Mouse (Mus musculus) neural tube, embryonic 11.5 days (tissue): ENCODE measurements around the gene Tnnt3. TPM values are rescaled to one million over a fixed set of nuclear protein-coding genes. Genes with fewer than 3 reads are reported as not detected.

Source experiments
- ATAC-seq: fragments of 200-750 bp; cut with Nextera tagmentation; 2 replicates; pipeline ENCODE4 v1.8.0; 2017; ENCODE audit warnings: moderate number of reproducible peaks, mild to moderate bottlenecking, moderate TSS enrichment, moderate library complexity; ENCODE audit not compliant: insufficient read depth, low FRiP score, low TSS enrichment
- DNase-seq: peaks from one replicate; pipeline ENCODE4 v3.0.0-alpha.2; 2015; ENCODE audit warnings: low spot score
- H3K27ac ChIP-seq: fragments of 300-500 bp; sonication (generic); 2 replicates; pipeline ENCODE4 v1.5.1; 2014; ENCODE audit warnings: low read depth, mild to moderate bottlenecking, low read length
- H3K27me3 ChIP-seq: fragments of 300-500 bp; sonication (generic); 2 replicates; pipeline ENCODE4 v1.6.1; 2014; ENCODE audit warnings: mild to moderate bottlenecking, low read length, mixed read lengths; ENCODE audit not compliant: control insufficient read depth, insufficient read depth
- H3K36me3 ChIP-seq: fragments of 300-500 bp; sonication (generic); 2 replicates; pipeline ENCODE4 v1.6.1; 2014; ENCODE audit warnings: mild to moderate bottlenecking, low read length, moderate library complexity, mixed read lengths; ENCODE audit not compliant: control insufficient read depth, insufficient read depth
- H3K4me1 ChIP-seq: fragments of 300-500 bp; sonication (generic); 2 replicates; pipeline ENCODE4 v1.6.1; 2014; ENCODE audit warnings: low read length, mixed read lengths; ENCODE audit not compliant: control insufficient read depth, insufficient read depth
- H3K4me2 ChIP-seq: fragments of 300-500 bp; sonication (generic); 2 replicates; pipeline ENCODE4 v1.6.1; 2014; ENCODE audit warnings: low read depth, mild to moderate bottlenecking, moderate library complexity
- H3K4me3 ChIP-seq: fragments of 300-500 bp; sonication (generic); 2 replicates; pipeline ENCODE4 v1.5.1; 2014; ENCODE audit warnings: low read depth, low read length
- H3K9ac ChIP-seq: fragments of 300-500 bp; sonication (generic); 2 replicates; pipeline ENCODE4 v1.6.1; 2014; ENCODE audit warnings: mild to moderate bottlenecking, low read length
- H3K9me3 ChIP-seq: fragments of 300-500 bp; sonication (generic); 2 replicates; pipeline ENCODE4 v1.6.1; 2016; ENCODE audit warnings: low read length; ENCODE audit not compliant: control insufficient read depth
- WGBS: fragments of 180-500 bp; shearing (Covaris S2); extraction: QIAGEN DNeasy Blood & Tissue Kit; methylation state at CpG from one replicate; pipeline ENCODE4 v1.1.7; 2014; 5-methylcytosine and 5-hydroxymethylcytosine counted together
- polyA plus RNA-seq: library from polyadenylated mRNA; unstranded; fragments of >200 nt; fragmentation: Nextera tagmentation; extraction: Ambion mirVana; gene quantifications from 2 replicates; pipeline ENCODE4 v1.2.1, GENCODE M21; 2014

Gene Tnnt3
- polyA plus RNA-seq, 1 experiment from 2014 or later, result 6.5 TPM

GRCm38 (mm10) chr7:142488053-142488452 is 10.6 kb upstream of the Tnnt3 start:
- peak overlapping the region; percentile 35; the same call in 1 of the 2 replicates for H3K27ac ChIP-seq

DNA sequence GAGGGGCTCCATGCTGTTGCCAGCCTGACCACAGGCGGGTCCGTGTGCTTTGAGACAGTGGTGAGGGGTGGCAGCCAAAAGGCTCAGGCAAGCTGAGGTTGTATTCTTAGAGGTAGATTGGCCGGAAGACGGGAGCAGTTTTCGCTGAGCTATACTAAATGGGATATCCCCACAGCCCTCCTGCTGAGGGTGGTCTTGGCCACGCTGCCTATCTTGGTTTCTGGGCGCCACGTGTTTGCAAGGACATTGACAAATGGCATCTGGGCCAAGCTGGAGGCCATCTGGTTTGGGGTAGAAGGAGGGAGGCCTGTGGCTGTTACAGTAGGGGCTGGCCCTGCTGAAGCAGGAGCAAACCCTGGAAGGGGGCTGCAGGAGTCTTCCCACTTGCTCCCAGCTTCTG is 5.1 kb upstream of the Tnnt3 start:
- H3K9me3 ChIP-seq, result no peaks in the 10 kb centered on the region
- no peaks in the 10 kb centered on the region for H3K27me3 ChIP-seq
- WGBS, result 58% methylated on average over 8 of the region's 8 CpGs
- H3K4me1 ChIP-seq, result no peaks in the 10 kb centered on the region
- no peak overlapping the region for H3K9ac ChIP-seq
- 0 out of 2 replicates have a peak overlapping the region, but pooled peaks have one; percentile 27 for H3K27ac ChIP-seq
- H3K4me2 ChIP-seq, result no peak overlapping the region
- no peak overlapping the region for H3K4me3 ChIP-seq
- no peak for ATAC-seq
- no peaks in the 10 kb centered on the region for H3K36me3 ChIP-seq
- DNase-seq, result peak; percentile 55

More at GRCm38 (mm10) chr7:142488053-142488452, 10.6 kb upstream of the Tnnt3 start:
- no peaks in the 10 kb centered on the region for H3K9me3 ChIP-seq
- ATAC-seq (no peak), DNase-seq (no peak)
- H3K36me3 ChIP-seq, result no peaks in the 10 kb centered on the region
- no peak overlapping the region for H3K4me3 ChIP-seq
- H3K4me1 ChIP-seq, result peaks cover 22% of the 10 kb centered on the region
- H3K9ac ChIP-seq, result no peak overlapping the region
- no peak overlapping the region for H3K4me2 ChIP-seq
- H3K27me3 ChIP-seq, result no peaks in the 10 kb centered on the region
- WGBS, result 73% methylated on average over 3 of the region's 3 CpGs

- H3K4me2 ChIP-seq, result no peak overlapping the region
- H3K27me3 ChIP-seq, result no peaks in the 10 kb centered on the region
- H3K36me3 ChIP-seq, result no peaks in the 10 kb centered on the region
- ATAC-seq (no peak), DNase-seq (no peak)
- H3K4me1 ChIP-seq, result no peaks in the 10 kb centered on the region
- H3K27ac ChIP-seq, result no peak overlapping the region
- no peaks in the 10 kb centered on the region for H3K9me3 ChIP-seq
- WGBS, result 68% methylated on average over 3 of the region's 3 CpGs
- no peak overlapping the region for H3K9ac ChIP-seq
- no peak overlapping the region for H3K4me3 ChIP-seq
These were observed 2.5 kb upstream of the Tnnt3 start for GRCm38 (mm10) chr7:142496158-142496557.

- H3K4me3 ChIP-seq, result no peak overlapping the region
- 82% methylated on average over 5 of the region's 5 CpGs for WGBS
- DNase-seq, result no peak
- H3K27ac ChIP-seq, result no peak overlapping the region
- no peaks in the 10 kb centered on the region for H3K36me3 ChIP-seq
- no peaks in the 10 kb centered on the region for H3K4me1 ChIP-seq
- no peaks in the 10 kb centered on the region for H3K27me3 ChIP-seq
- no peak overlapping the region for H3K9ac ChIP-seq
- no peak overlapping the region for H3K4me2 ChIP-seq
- no peaks in the 10 kb centered on the region for H3K9me3 ChIP-seq
- ATAC-seq, result no peak
These were observed 1.8 kb upstream of the Tnnt3 start for GRCm38 (mm10) chr7:142496800-142497199.

- Histone ChIP-seq H3K4me1 (no peaks in the 10 kb centered on the region), H3K27me3 (no peaks in the 10 kb centered on the region), H3K4me2 (no peak overlapping the region), H3K9me3 (no peaks in the 10 kb centered on the region), H3K27ac (no peak overlapping the region), H3K4me3 (no peak overlapping the region), H3K9ac (no peak overlapping the region), H3K36me3 (no peaks in the 10 kb centered on the region)
- ATAC-seq (no peak), DNase-seq (no peak)
- WGBS, result 83% methylated on average over 2 of the region's 2 CpGs
These were observed 861 bp upstream of the Tnnt3 start for GRCm38 (mm10) chr7:142497775-142498174.

DNA sequence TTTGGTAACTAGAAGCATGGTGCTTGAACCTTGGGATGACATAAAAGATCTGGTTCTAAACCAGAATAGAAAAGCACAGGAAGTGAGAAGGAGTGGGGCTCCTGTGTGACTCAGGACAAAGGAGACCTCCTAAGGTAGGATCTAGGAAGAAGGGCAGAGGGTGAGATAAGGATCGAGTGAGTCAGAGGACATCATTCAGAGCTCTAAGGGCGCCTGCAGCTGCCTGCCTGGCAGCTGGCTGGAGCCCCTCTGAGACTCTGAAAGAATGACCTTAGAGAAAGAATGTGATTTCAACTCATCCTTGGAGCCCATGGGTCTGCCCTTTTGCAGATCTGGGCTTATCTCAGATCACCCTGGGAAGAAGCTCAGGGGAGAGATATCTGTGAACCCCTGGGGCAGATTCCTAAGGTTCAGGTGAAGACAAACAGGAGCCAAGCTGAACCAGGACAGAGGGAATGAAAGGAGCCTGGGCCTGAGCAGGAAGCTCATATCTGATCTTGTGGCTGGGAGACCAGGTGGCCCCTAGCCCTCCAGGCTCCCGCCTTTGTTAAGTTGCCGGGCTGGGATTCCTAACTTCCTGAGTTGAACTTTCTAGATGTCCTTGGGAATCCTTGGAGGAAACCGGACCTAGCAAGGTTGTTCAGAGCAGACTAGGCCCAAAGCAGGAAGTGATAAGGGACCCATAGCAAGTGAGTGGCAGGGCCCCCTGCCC is 530 bp downstream of the Tnnt3 start:
- Histone ChIP-seq H3K4me3 (no peak overlapping the region), H3K9ac (no peak overlapping the region), H3K27me3 (no peaks in the 10 kb centered on the region), H3K4me1 (no peaks in the 10 kb centered on the region), H3K27ac (no peak overlapping the region), H3K36me3 (no peaks in the 10 kb centered on the region), H3K9me3 (no peaks in the 10 kb centered on the region), H3K4me2 (no peak overlapping the region)
- no peak for DNase-seq
- WGBS, result 87% methylated on average over 5 of the region's 5 CpGs
- no peak for ATAC-seq

DNA sequence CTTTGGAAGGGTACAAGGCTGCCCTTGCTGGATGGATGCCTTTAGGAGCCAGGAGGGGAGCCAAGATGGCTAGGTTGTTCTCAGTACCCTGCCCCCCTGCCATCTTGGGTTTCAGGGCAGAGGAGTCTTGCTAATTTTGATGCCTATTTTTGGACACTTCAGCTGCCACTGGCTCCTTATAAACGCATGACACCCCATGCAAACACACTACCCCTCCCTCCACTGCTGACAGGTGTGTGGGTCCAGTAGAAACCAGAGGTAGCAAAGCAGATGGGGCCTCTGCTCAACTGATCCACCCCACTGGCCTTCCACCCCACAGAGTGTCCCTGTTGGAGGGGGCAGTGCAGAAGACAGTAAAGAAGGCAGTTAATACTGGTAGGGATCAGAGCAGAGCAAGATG is 1.4 kb downstream of the Tnnt3 start:
- Histone ChIP-seq H3K9ac (no peak overlapping the region), H3K27me3 (no peaks in the 10 kb centered on the region), H3K4me1 (no peaks in the 10 kb centered on the region), H3K36me3 (no peaks in the 10 kb centered on the region), H3K4me2 (no peak overlapping the region), H3K9me3 (no peaks in the 10 kb centered on the region), H3K27ac (no peak overlapping the region), H3K4me3 (no peak overlapping the region)
- DNase-seq (no peak), ATAC-seq (no peak)
- 88% methylated on average over 1 of the region's 1 CpGs for WGBS

GRCm38 (mm10) chr7:142503206-142503605 is 4.6 kb downstream of the Tnnt3 start:
- no peak overlapping the region for H3K4me2 ChIP-seq
- H3K9me3 ChIP-seq, result no peaks in the 10 kb centered on the region
- H3K27ac ChIP-seq, result no peak overlapping the region
- no peaks in the 10 kb centered on the region for H3K36me3 ChIP-seq
- H3K9ac ChIP-seq, result no peak overlapping the region
- H3K4me1 ChIP-seq, result peaks cover 9% of the 10 kb centered on the region
- no peak overlapping the region for H3K4me3 ChIP-seq
- ATAC-seq (no peak), DNase-seq (no peak)
- 91% methylated on average over 4 of the region's 4 CpGs for WGBS
- peaks cover 3% of the 10 kb centered on the region; the same call in 1 of the 2 replicates for H3K27me3 ChIP-seq

GRCm38 (mm10) chr7:142505942-142506341 is 7.3 kb downstream of the Tnnt3 start:
- Histone ChIP-seq H3K9ac (no peak overlapping the region), H3K4me2 (no peak overlapping the region), H3K9me3 (no peaks in the 10 kb centered on the region), H3K27me3 (peaks cover 3% of the 10 kb centered on the region; the same call in 1 of the 2 replicates), H3K4me3 (no peak overlapping the region), H3K4me1 (peaks cover 23% of the 10 kb centered on the region), H3K27ac (no peak overlapping the region), H3K36me3 (no peaks in the 10 kb centered on the region)
- peak; percentile 52 for DNase-seq
- WGBS, result 3% methylated on average over 2 of the region's 2 CpGs
- no peak for ATAC-seq
